Mouse (Mus musculus) MEL (cell line): ENCODE results near the gene Lrrfip2.

ENCODE experiments used
- CTCF ChIP-seq, 3 experiments: IDR thresholded peaks in 2 of 3; conservative IDR thresholded peaks in 1 of 3; 2 replicates each; pipeline ENCODE4 v1.5.1; 2011 to 2012; ENCODE audit warnings: low read length in 3 of 3, low read depth in 2 of 3, mild to moderate bottlenecking in 2 of 3, improper control_type of control experiment in 1 of 3, inconsistent platforms in 1 of 3, mixed read lengths in 1 of 3, moderate library complexity in 1 of 3; ENCODE audit not compliant: control insufficient read depth in 1 of 3, insufficient read depth in 1 of 3, poor library complexity in 1 of 3, severe bottlenecking in 1 of 3
- GABPA ChIP-seq: IDR thresholded peaks from 2 replicates; pipeline ENCODE4 v1.6.1; 2012; ENCODE audit warnings: low read depth, mild to moderate bottlenecking, inconsistent platforms, low read length, improper control_type of control experiment, moderate library complexity
- GATA1 ChIP-seq: IDR thresholded peaks from 2 replicates; pipeline ENCODE4 v1.6.1; 2011; ENCODE audit warnings: low read depth, low read length, improper control_type of control experiment
- HCFC1 ChIP-seq: IDR thresholded peaks from 2 replicates; pipeline ENCODE4 v1.6.1; 2012; ENCODE audit warnings: low read depth, mild to moderate bottlenecking, inconsistent platforms, low read length, improper control_type of control experiment, moderate library complexity
- KAT2A ChIP-seq: conservative IDR thresholded peaks from 2 replicates; pipeline ENCODE4 v1.6.1; 2012; ENCODE audit warnings: low read depth, low read length, improper control_type of control experiment, inconsistent platforms
- MAFK ChIP-seq: IDR thresholded peaks from 2 replicates; pipeline ENCODE4 v1.6.1; 2011; ENCODE audit warnings: low read depth, mild to moderate bottlenecking, low read length, improper control_type of control experiment, borderline replicate concordance
- MAX ChIP-seq: IDR thresholded peaks from 2 replicates; pipeline ENCODE4 v1.6.1; 2011; ENCODE audit warnings: low read length, improper control_type of control experiment
- MYC ChIP-seq: IDR thresholded peaks from 2 replicates; pipeline ENCODE4 v1.6.1; 2011; ENCODE audit warnings: low read depth, mild to moderate bottlenecking, low read length, improper control_type of control experiment, moderate library complexity
- RCOR1 ChIP-seq: IDR thresholded peaks from 2 replicates; pipeline ENCODE4 v1.6.1; 2012; ENCODE audit warnings: low read depth, mild to moderate bottlenecking, inconsistent platforms, low read length, improper control_type of control experiment
- UBTF ChIP-seq: IDR thresholded peaks from 2 replicates; pipeline ENCODE4 v1.6.1; 2012; ENCODE audit warnings: low read depth, mild to moderate bottlenecking, inconsistent platforms, low read length, improper control_type of control experiment, moderate library complexity, borderline replicate concordance; ENCODE audit not compliant: insufficient read depth
- USF1 ChIP-seq: IDR thresholded peaks from 2 replicates; pipeline ENCODE4 v1.6.1; 2014; ENCODE audit warnings: low read depth, mild to moderate bottlenecking, inconsistent platforms, low read length, improper control_type of control experiment, moderate library complexity

DNA sequence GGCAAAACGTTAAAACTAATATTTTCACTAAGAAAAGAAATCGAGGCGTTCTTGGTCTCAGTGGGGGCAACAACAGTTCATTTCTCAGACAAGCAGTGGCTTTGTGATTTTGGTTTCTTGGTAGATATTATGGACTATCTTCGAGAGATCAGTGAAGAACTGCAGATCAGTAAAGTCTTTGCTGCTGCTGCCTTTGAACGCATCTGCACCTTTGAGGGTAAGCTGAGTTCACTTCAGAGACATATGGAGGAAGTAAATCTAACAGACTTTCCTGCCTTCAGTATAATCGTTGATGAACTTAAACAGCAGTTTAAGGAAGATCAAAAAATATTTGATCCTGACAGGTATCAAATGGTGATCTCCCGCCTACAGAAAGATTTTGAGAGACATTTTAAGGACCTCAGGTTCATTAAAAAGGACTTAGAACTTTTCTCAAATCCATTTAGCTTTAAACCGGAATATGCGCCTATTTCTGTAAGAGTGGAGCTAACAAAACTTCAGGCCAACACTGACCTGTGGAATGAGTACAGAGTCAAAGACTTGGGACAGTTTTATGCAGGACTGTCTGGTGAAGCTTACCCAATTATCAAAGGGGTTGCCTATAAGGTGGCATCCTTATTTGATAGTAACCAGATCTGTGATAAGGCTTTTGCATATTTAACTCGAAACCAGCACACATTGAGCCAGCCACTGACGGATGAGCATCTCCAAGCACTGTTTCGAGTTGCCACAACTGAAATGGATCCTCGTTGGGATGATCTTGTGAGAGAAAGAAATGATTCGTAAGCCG lies 155.8 kb downstream of the Lrrfip2 start:
- TF ChIP-seq MYC (no peak), RCOR1 (no peak), GATA1 (peak; percentile 7; the same call in 1 of the 2 replicates), HCFC1 (no peak), CTCF (IDR thresholded peaks at IDR 0.05 in 2 of 3, conservative IDR thresholded peaks at IDR 0.05 in 1 of 3; ENCODE audit: control insufficient read depth in 1 of 3, insufficient read depth in 1 of 3, low read depth in 2 of 3, low read length in 3 of 3, poor library complexity in 1 of 3, severe bottlenecking in 1 of 3) (no peak), UBTF (no peak), MAFK (no peak), USF1 (no peak), GABPA (no peak), MAX (no peak), KAT2A (no peak)
